Mouse (Mus musculus) cortical plate, adult 2 months (tissue): ENCODE results near the gene Prrc2b. TPM values are rescaled to one million over a fixed set of nuclear protein-coding genes. Genes with fewer than 3 reads are reported as not detected.

Experiments used
- H3K27ac ChIP-seq: fragments of 200-500 bp; 2 replicates; pipeline ENCODE4 v1.5.1; 2012; ENCODE audit warnings: low read length, control low read depth, inconsistent platforms; ENCODE audit not compliant: insufficient read depth
- H3K4me1 ChIP-seq: fragments of 200-500 bp; 2 replicates; pipeline ENCODE4 v1.6.1; 2011; ENCODE audit warnings: low read length; ENCODE audit not compliant: control insufficient read depth, insufficient read depth
- H3K4me3 ChIP-seq: fragments of 200-500 bp; 2 replicates; pipeline ENCODE4 v1.5.1; 2011; ENCODE audit warnings: mild to moderate bottlenecking, low read length, control low read depth; ENCODE audit not compliant: insufficient read depth
- CTCF ChIP-seq: fragments of 200-500 bp; IDR thresholded peaks from 2 replicates; pipeline ENCODE4 v1.5.1; 2011; ENCODE audit warnings: mild to moderate bottlenecking, control low read depth, low read length; ENCODE audit not compliant: insufficient read depth; ENCODE audit errors: extremely low read depth
- POLR2A ChIP-seq: fragments of 200-500 bp; IDR thresholded peaks from 2 replicates; pipeline ENCODE4 v1.6.1; 2011; ENCODE audit warnings: mild to moderate bottlenecking, low read length, control low read depth; ENCODE audit not compliant: insufficient read depth; ENCODE audit errors: extremely low read depth
- polyA plus RNA-seq: library from polyadenylated mRNA; depleted of rRNA; stranded (reverse); fragments of >200 nt; gene quantifications from 2 replicates; pipeline ENCODE4 v1.2.3, GENCODE M21; 2012

Gene Prrc2b
- polyA plus RNA-seq, 1 experiment, result 97.6 TPM

- TF ChIP-seq CTCF (no peak), POLR2A (no peak)
- no peak overlapping the region for H3K4me3 ChIP-seq
- H3K27ac ChIP-seq, result no peak overlapping the region
- peaks cover 39% of the 10 kb centered on the region for H3K4me1 ChIP-seq
Observed at GRCm38 (mm10) chr2:32166581-32166980, 15.7 kb downstream of the Prrc2b start.

GRCm38 (mm10) chr2:32167034-32167770 lies 16.3 kb downstream of the Prrc2b start:
- H3K4me3 ChIP-seq, result no peak overlapping the region
- peaks cover 39% of the 10 kb centered on the region for H3K4me1 ChIP-seq
- peak overlapping the region; percentile 85 for H3K27ac ChIP-seq
- TF ChIP-seq CTCF (no peak), POLR2A (no peak)

- peak overlapping the region; percentile 85 for H3K27ac ChIP-seq
- peaks cover 39% of the 10 kb centered on the region for H3K4me1 ChIP-seq
- no peak overlapping the region for H3K4me3 ChIP-seq
- peak; percentile 14; the same call in 1 of the 2 replicates for TF ChIP-seq POLR2A
- no peak for TF ChIP-seq CTCF
Observed at GRCm38 (mm10) chr2:32167819-32168218, 16.9 kb downstream of the Prrc2b start.

- Histone ChIP-seq H3K4me3 (no peak overlapping the region), H3K4me1 (peaks cover 38% of the 10 kb centered on the region), H3K27ac (0 out of 2 replicates have a peak overlapping the region, but pooled peaks have one; percentile 30)
- TF ChIP-seq POLR2A (no peak), CTCF (no peak)
Observed at GRCm38 (mm10) chr2:32169292-32169691, 18.4 kb downstream of the Prrc2b start.

- peaks cover 35% of the 10 kb centered on the region for H3K4me1 ChIP-seq
- H3K27ac ChIP-seq, result no peak overlapping the region
- no peak overlapping the region for H3K4me3 ChIP-seq
- TF ChIP-seq POLR2A (no peak), CTCF (no peak)
Observed at GRCm38 (mm10) chr2:32170010-32170409, 19.1 kb downstream of the Prrc2b start.

- peaks cover 38% of the 10 kb centered on the region for H3K4me1 ChIP-seq
- H3K27ac ChIP-seq, result no peak overlapping the region
- no peak overlapping the region for H3K4me3 ChIP-seq
- TF ChIP-seq CTCF (no peak), POLR2A (no peak)
Observed at GRCm38 (mm10) chr2:32171658-32172433, 21.0 kb downstream of the Prrc2b start.

GRCm38 (mm10) chr2:32174170-32174741 lies 23.4 kb downstream of the Prrc2b start:
- TF ChIP-seq POLR2A, result no peak
- TF ChIP-seq CTCF, result no peak
- Histone ChIP-seq H3K27ac (peak overlapping the region; percentile 58), H3K4me3 (no peak overlapping the region), H3K4me1 (peaks cover 26% of the 10 kb centered on the region)

- Histone ChIP-seq H3K4me3 (no peak overlapping the region), H3K27ac (peak overlapping the region; percentile 58), H3K4me1 (peaks cover 25% of the 10 kb centered on the region)
- TF ChIP-seq CTCF (no peak), POLR2A (no peak)
Observed at GRCm38 (mm10) chr2:32175051-32175466, 24.2 kb downstream of the Prrc2b start.

GRCm38 (mm10) chr2:32175508-32175907 lies 24.6 kb downstream of the Prrc2b start:
- H3K27ac ChIP-seq, result no peak overlapping the region
- H3K4me3 ChIP-seq, result no peak overlapping the region
- TF ChIP-seq POLR2A (no peak), CTCF (no peak)
- peaks cover 24% of the 10 kb centered on the region for H3K4me1 ChIP-seq

- TF ChIP-seq CTCF (no peak), POLR2A (no peak)
- Histone ChIP-seq H3K4me1 (peaks cover 26% of the 10 kb centered on the region), H3K27ac (no peak overlapping the region), H3K4me3 (no peak overlapping the region)
Observed at GRCm38 (mm10) chr2:32176848-32177247, 26.0 kb downstream of the Prrc2b start.
